8 mouse cellular contexts compared by ENCODE assay signal in genomic region chr2:152114057-152114975, GRCm38 (mm10). TPM values are rescaled to one million over a fixed set of nuclear protein-coding genes. Genes with fewer than 3 reads are reported as not detected.
A peak's percentile ranks its signal among the peaks of the same experiment; 100 is the strongest.
DNase-seq lines count a peak whose midpoint lies in the region; ATAC-seq lines count a peak whose summit lies in the region.

No protein-coding gene starts in this region.

- H3K4me1 ChIP-seq in heart, embryonic 12.5 days (replicated peaks) = peaks cover 19% of the 10 kb centered on the region
- H3K4me1 ChIP-seq in hindbrain, embryonic 13.5 days (replicated peaks) = peaks cover 35% of the 10 kb centered on the region
- peaks cover 23% of the 10 kb centered on the region for H3K4me1 ChIP-seq in midbrain, embryonic 13.5 days (replicated peaks)

- H3K36me3 ChIP-seq in heart, embryonic 12.5 days = no peaks in the 10 kb centered on the region
- peaks cover 5% of the 10 kb centered on the region; the same call in 1 of the 2 replicates for H3K36me3 ChIP-seq in hindbrain, embryonic 13.5 days
- no peaks in the 10 kb centered on the region for H3K36me3 ChIP-seq in midbrain, embryonic 13.5 days

- no peaks in the 10 kb centered on the region for H3K9me3 ChIP-seq in heart, embryonic 12.5 days (replicated peaks)
- no peaks in the 10 kb centered on the region for H3K9me3 ChIP-seq in hindbrain, embryonic 13.5 days
- no peaks in the 10 kb centered on the region for H3K9me3 ChIP-seq in midbrain, embryonic 13.5 days

- peak; percentile 44; the same call in 1 of the 2 replicates for ATAC-seq in heart, embryonic 12.5 days (ENCODE audit: insufficient number of reproducible peaks, low FRiP score)
- peak; percentile 53 for ATAC-seq in hindbrain, embryonic 13.5 days (ENCODE audit: low FRiP score)
- peak; percentile 79 for ATAC-seq in midbrain, embryonic 13.5 days
- ATAC-seq in CD4-positive, CD25-positive, alpha-beta regulatory T cell, adult 4 months = no peak

- DNase-seq in heart, adult 9 months (ENCODE audit: low spot score in 2 of 2) = no peak
- peak; percentile 51 for DNase-seq in embryo, embryonic 11.5 days (ENCODE audit: low read depth, low spot score)
- DNase-seq in adrenal gland, adult 8-10 months = no peak
- DNase-seq in ovary, postnatal 10 days (ENCODE audit: low spot score) = no peak

- H3K4me2 ChIP-seq in heart, embryonic 12.5 days = peak overlapping the region; percentile 64
- H3K4me2 ChIP-seq in hindbrain, embryonic 13.5 days = peak overlapping the region; percentile 64
- H3K4me2 ChIP-seq in midbrain, embryonic 13.5 days (replicated peaks) = peak overlapping the region; percentile 54

- peak overlapping the region; percentile 35 for H3K4me3 ChIP-seq in heart, embryonic 12.5 days
- H3K4me3 ChIP-seq in hindbrain, embryonic 13.5 days = peak overlapping the region; percentile 34
- H3K4me3 ChIP-seq in midbrain, embryonic 13.5 days (replicated peaks) = peak overlapping the region; percentile 25

- H3K27ac ChIP-seq in heart, embryonic 12.5 days (ENCODE audit: poor library complexity, severe bottlenecking) = no peak overlapping the region
- no peak overlapping the region; the same call in 1 of the 2 replicates for H3K27ac ChIP-seq in hindbrain, embryonic 13.5 days
- no peak overlapping the region for H3K27ac ChIP-seq in midbrain, embryonic 13.5 days

- peak overlapping the region; percentile 35 for H3K9ac ChIP-seq in heart, embryonic 12.5 days
- peak overlapping the region; percentile 72 for H3K9ac ChIP-seq in hindbrain, embryonic 13.5 days
- peak overlapping the region; percentile 46 for H3K9ac ChIP-seq in midbrain, embryonic 13.5 days (replicated peaks)

- peaks cover 34% of the 10 kb centered on the region for H3K27me3 ChIP-seq in heart, embryonic 12.5 days (replicated peaks)
- H3K27me3 ChIP-seq in hindbrain, embryonic 13.5 days = 0 out of 2 replicates have a peak, but pooled peaks cover 8% of the 10 kb centered on the region
- 0 out of 2 replicates have a peak, but pooled peaks cover 3% of the 10 kb centered on the region for H3K27me3 ChIP-seq in midbrain, embryonic 13.5 days

- WGBS in heart, embryonic 12.5 days = 15% methylated on average over 35 of the region's 36 CpGs
- 10% methylated on average over 33 of the region's 36 CpGs for WGBS in hindbrain, embryonic 13.5 days
- WGBS in midbrain, embryonic 13.5 days = 10% methylated on average over 36 of the region's 36 CpGs

RNA-seq across cellular contexts. Expression of gene Srxn1, which starts 9.0 kb away (rescaled TPM):
- polyA plus RNA-seq in heart, embryonic 12.5 days (2016; fragmentation: Nextera tagmentation; extraction: Ambion mirVana) = 9.4 and 9.6 TPM in 2 replicates
- polyA plus RNA-seq in hindbrain, embryonic 13.5 days (2015; fragmentation: Nextera tagmentation; extraction: Ambion mirVana) = 16.1 and 16.8 TPM in 2 replicates
- 13.4 and 14.9 TPM in 2 replicates for polyA plus RNA-seq in midbrain, embryonic 13.5 days (2015; fragmentation: Nextera tagmentation; extraction: Ambion mirVana)
- polyA plus RNA-seq in CD4-positive, CD25-positive, alpha-beta regulatory T cell, adult 4 months (2017; shearing (Covaris generic)) = 1 to 10 TPM; 2.2 to 3.0 TPM
- 100 to 1,000 TPM; 134 to 367 (median 207) TPM for total RNA-seq in adrenal gland, adult 8-10 months (2022)

RNA-seq across cellular contexts. Expression of gene Tcf15, which starts 29.0 kb away (rescaled TPM):
- polyA plus RNA-seq in heart, embryonic 12.5 days (2016; fragmentation: Nextera tagmentation; extraction: Ambion mirVana) = 4.1 and 4.7 TPM in 2 replicates
- polyA plus RNA-seq in hindbrain, embryonic 13.5 days (2015; fragmentation: Nextera tagmentation; extraction: Ambion mirVana) = 2.8 and 3.2 TPM in 2 replicates
- polyA plus RNA-seq in midbrain, embryonic 13.5 days (2015; fragmentation: Nextera tagmentation; extraction: Ambion mirVana) = 1.0 and 1.8 TPM in 2 replicates
- not detected for polyA plus RNA-seq in CD4-positive, CD25-positive, alpha-beta regulatory T cell, adult 4 months (2017; shearing (Covaris generic))
- 1 to 10 TPM; 1.5 to 4.1 (median 3.0) TPM for total RNA-seq in adrenal gland, adult 8-10 months (2022)

RNA-seq across cellular contexts. Expression of gene Scrt2, which starts 33.0 kb away (rescaled TPM):
- 0.08 TPM in 1 of 2 replicates, not detected in the other for polyA plus RNA-seq in heart, embryonic 12.5 days (2016; fragmentation: Nextera tagmentation; extraction: Ambion mirVana)
- 24.0 and 27.8 TPM in 2 replicates for polyA plus RNA-seq in hindbrain, embryonic 13.5 days (2015; fragmentation: Nextera tagmentation; extraction: Ambion mirVana)
- 16.3 and 20.0 TPM in 2 replicates for polyA plus RNA-seq in midbrain, embryonic 13.5 days (2015; fragmentation: Nextera tagmentation; extraction: Ambion mirVana)
- polyA plus RNA-seq in CD4-positive, CD25-positive, alpha-beta regulatory T cell, adult 4 months (2017; shearing (Covaris generic)) = not detected
- total RNA-seq in adrenal gland, adult 8-10 months (2022) = under 1 TPM; 0.23 to 0.30 (median 0.26) TPM

Comparison
In these comparisons a context has a peak if more than half of its experiments do, and no peak if none do; other contexts are left out.
1. RNA of gene Scrt2, which starts 33.0 kb away (polyA plus RNA-seq): 24.0 to 27.8 TPM in hindbrain, embryonic 13.5 days and 16.3 to 20.0 TPM in midbrain, embryonic 13.5 days; 0.08 TPM in heart, embryonic 12.5 days and not detected in CD4-positive, CD25-positive, alpha-beta regulatory T cell, adult 4 months; every median in the first group is over 10 times any median in the second.
2. Peak in every context shown above with its lines, with median percentiles within 50 percentile points of each other: H3K4me2 ChIP-seq, H3K4me3 ChIP-seq and H3K9ac ChIP-seq.